Mouse (Mus musculus): ENCODE data around the gene Ugt1a7c. TPM values are rescaled to one million over a fixed set of nuclear protein-coding genes. Genes with fewer than 3 reads are reported as not detected.

Ugt1a7c gene
- polyA plus RNA-seq, 1 experiment from 2014 or later, result 0.39 TPM

- Histone ChIP-seq H3K9ac (ENCODE audit: low read depth, low read length) (no peak overlapping the region), H3K27me3 (ENCODE audit: control insufficient read depth, insufficient read depth, low read length) (no peaks in the 10 kb centered on the region), H3K9me3 (replicated peaks; ENCODE audit: control insufficient read depth, low read length) (peaks cover 49% of the 10 kb centered on the region), H3K4me2 (no peak overlapping the region), H3K4me3 (ENCODE audit: low read depth, low read length) (no peak overlapping the region), H3K27ac (ENCODE audit: low read depth, low read length) (no peak overlapping the region), H3K36me3 (ENCODE audit: control insufficient read depth, insufficient read depth, low read length) (peaks cover 38% of the 10 kb centered on the region), H3K4me1 (ENCODE audit: control insufficient read depth, insufficient read depth, low read length) (peaks cover 13% of the 10 kb centered on the region; the same call in 1 of the 2 replicates)
- WGBS (ENCODE audit: insufficient replicate concordance), result 66% methylated on average over 8 of the region's 8 CpGs
- ATAC-seq (replicated peaks; ENCODE audit: insufficient number of reproducible peaks, low FRiP score, low TSS enrichment), result peak; percentile 2; the same call in 1 of the 2 replicates
Measured at GRCm38 (mm10) chr1:88258881-88259642, 164.2 kb downstream of the Ugt1a7c start.

GRCm38 (mm10) chr1:88259643-88260024 lies 164.8 kb downstream of the Ugt1a7c start:
- no peak overlapping the region for H3K9ac ChIP-seq (ENCODE audit: low read depth, low read length)
- H3K9me3 ChIP-seq (replicated peaks; ENCODE audit: control insufficient read depth, low read length), result peaks cover 43% of the 10 kb centered on the region
- H3K27me3 ChIP-seq (ENCODE audit: control insufficient read depth, insufficient read depth, low read length), result no peaks in the 10 kb centered on the region
- no peak overlapping the region for H3K4me2 ChIP-seq
- no peak overlapping the region for H3K4me3 ChIP-seq (ENCODE audit: low read depth, low read length)
- H3K27ac ChIP-seq (ENCODE audit: low read depth, low read length), result no peak overlapping the region
- ATAC-seq (replicated peaks; ENCODE audit: insufficient number of reproducible peaks, low FRiP score, low TSS enrichment), result 0 out of 2 replicates have a peak, but pooled peaks have one; percentile 3
- peaks cover 13% of the 10 kb centered on the region; the same call in 1 of the 2 replicates for H3K4me1 ChIP-seq (ENCODE audit: control insufficient read depth, insufficient read depth, low read length)
- peaks cover 43% of the 10 kb centered on the region for H3K36me3 ChIP-seq (ENCODE audit: control insufficient read depth, insufficient read depth, low read length)
- WGBS (ENCODE audit: insufficient replicate concordance), result 72% methylated on average over 4 of the region's 4 CpGs

GRCm38 (mm10) chr1:88260114-88260513 lies 165.3 kb downstream of the Ugt1a7c start:
- no peak overlapping the region for H3K4me2 ChIP-seq
- H3K4me3 ChIP-seq (ENCODE audit: low read depth, low read length), result no peak overlapping the region
- H3K9me3 ChIP-seq (replicated peaks; ENCODE audit: control insufficient read depth, low read length), result peaks cover 39% of the 10 kb centered on the region
- 79% methylated on average over 6 of the region's 6 CpGs for WGBS (ENCODE audit: insufficient replicate concordance)
- ATAC-seq (replicated peaks; ENCODE audit: insufficient number of reproducible peaks, low FRiP score, low TSS enrichment), result 0 out of 2 replicates have a peak, but pooled peaks have one; percentile 1
- peaks cover 17% of the 10 kb centered on the region; the same call in 1 of the 2 replicates for H3K4me1 ChIP-seq (ENCODE audit: control insufficient read depth, insufficient read depth, low read length)
- no peaks in the 10 kb centered on the region for H3K27me3 ChIP-seq (ENCODE audit: control insufficient read depth, insufficient read depth, low read length)
- H3K36me3 ChIP-seq (ENCODE audit: control insufficient read depth, insufficient read depth, low read length), result peaks cover 48% of the 10 kb centered on the region
- no peak overlapping the region for H3K9ac ChIP-seq (ENCODE audit: low read depth, low read length)
- no peak overlapping the region for H3K27ac ChIP-seq (ENCODE audit: low read depth, low read length)

- H3K4me1 ChIP-seq (ENCODE audit: control insufficient read depth, insufficient read depth, low read length), result peaks cover 21% of the 10 kb centered on the region
- H3K9me3 ChIP-seq (replicated peaks; ENCODE audit: control insufficient read depth, low read length), result peaks cover 37% of the 10 kb centered on the region
- 80% methylated on average over 10 of the region's 10 CpGs for WGBS (ENCODE audit: insufficient replicate concordance)
Measured at GRCm38 (mm10) chr1:88260604-88261377, 165.9 kb downstream of the Ugt1a7c start.

GRCm38 (mm10) chr1:88261706-88262105 lies 166.8 kb downstream of the Ugt1a7c start:
- no peak overlapping the region for H3K27ac ChIP-seq (ENCODE audit: low read depth, low read length)
- no peak for ATAC-seq (replicated peaks; ENCODE audit: insufficient number of reproducible peaks, low FRiP score, low TSS enrichment)
- H3K4me1 ChIP-seq (ENCODE audit: control insufficient read depth, insufficient read depth, low read length), result peaks cover 21% of the 10 kb centered on the region
- H3K4me2 ChIP-seq, result no peak overlapping the region
- H3K9ac ChIP-seq (ENCODE audit: low read depth, low read length), result no peak overlapping the region
- H3K4me3 ChIP-seq (ENCODE audit: low read depth, low read length), result no peak overlapping the region
- no peaks in the 10 kb centered on the region for H3K27me3 ChIP-seq (ENCODE audit: control insufficient read depth, insufficient read depth, low read length)
- H3K9me3 ChIP-seq (replicated peaks; ENCODE audit: control insufficient read depth, low read length), result peaks cover 28% of the 10 kb centered on the region
- 82% methylated on average over 7 of the region's 7 CpGs for WGBS (ENCODE audit: insufficient replicate concordance)
- H3K36me3 ChIP-seq (ENCODE audit: control insufficient read depth, insufficient read depth, low read length), result peaks cover 64% of the 10 kb centered on the region

More at GRCm38 (mm10) chr1:88260604-88261377, 165.9 kb downstream of the Ugt1a7c start:
- no peak overlapping the region for H3K9ac ChIP-seq (ENCODE audit: low read depth, low read length)
- H3K36me3 ChIP-seq (ENCODE audit: control insufficient read depth, insufficient read depth, low read length), result peaks cover 55% of the 10 kb centered on the region
- no peak overlapping the region for H3K4me2 ChIP-seq
- ATAC-seq (replicated peaks; ENCODE audit: insufficient number of reproducible peaks, low FRiP score, low TSS enrichment), result no peak
- H3K27me3 ChIP-seq (ENCODE audit: control insufficient read depth, insufficient read depth, low read length), result no peaks in the 10 kb centered on the region
- H3K27ac ChIP-seq (ENCODE audit: low read depth, low read length), result no peak overlapping the region
- H3K4me3 ChIP-seq (ENCODE audit: low read depth, low read length), result no peak overlapping the region

GRCm38 (mm10) chr1:88262255-88262654 lies 167.4 kb downstream of the Ugt1a7c start:
- ATAC-seq (replicated peaks; ENCODE audit: insufficient number of reproducible peaks, low FRiP score, low TSS enrichment), result no peak; the same call in 1 of the 2 replicates
- Histone ChIP-seq H3K9me3 (replicated peaks; ENCODE audit: control insufficient read depth, low read length) (peaks cover 22% of the 10 kb centered on the region), H3K4me3 (ENCODE audit: low read depth, low read length) (no peak overlapping the region), H3K4me1 (ENCODE audit: control insufficient read depth, insufficient read depth, low read length) (peaks cover 21% of the 10 kb centered on the region), H3K36me3 (ENCODE audit: control insufficient read depth, insufficient read depth, low read length) (peaks cover 70% of the 10 kb centered on the region), H3K4me2 (no peak overlapping the region), H3K27ac (ENCODE audit: low read depth, low read length) (no peak overlapping the region), H3K27me3 (ENCODE audit: control insufficient read depth, insufficient read depth, low read length) (no peaks in the 10 kb centered on the region), H3K9ac (ENCODE audit: low read depth, low read length) (no peak overlapping the region)
- 85% methylated on average over 4 of the region's 4 CpGs for WGBS (ENCODE audit: insufficient replicate concordance)

GRCm38 (mm10) chr1:88262961-88263360 lies 168.1 kb downstream of the Ugt1a7c start:
- Histone ChIP-seq H3K4me3 (ENCODE audit: low read depth, low read length) (no peak overlapping the region), H3K27ac (ENCODE audit: low read depth, low read length) (no peak overlapping the region), H3K27me3 (ENCODE audit: control insufficient read depth, insufficient read depth, low read length) (no peaks in the 10 kb centered on the region), H3K9ac (ENCODE audit: low read depth, low read length) (no peak overlapping the region), H3K4me1 (ENCODE audit: control insufficient read depth, insufficient read depth, low read length) (peaks cover 21% of the 10 kb centered on the region), H3K36me3 (ENCODE audit: control insufficient read depth, insufficient read depth, low read length) (peaks cover 77% of the 10 kb centered on the region), H3K9me3 (replicated peaks; ENCODE audit: control insufficient read depth, low read length) (peaks cover 15% of the 10 kb centered on the region), H3K4me2 (no peak overlapping the region)
- WGBS (ENCODE audit: insufficient replicate concordance), result 75% methylated on average over 6 of the region's 6 CpGs
- ATAC-seq (replicated peaks; ENCODE audit: insufficient number of reproducible peaks, low FRiP score, low TSS enrichment), result no peak

- WGBS (ENCODE audit: insufficient replicate concordance), result 90% methylated on average over 5 of the region's 5 CpGs
- Histone ChIP-seq H3K4me3 (ENCODE audit: low read depth, low read length) (no peak overlapping the region), H3K9me3 (replicated peaks; ENCODE audit: control insufficient read depth, low read length) (peaks cover 14% of the 10 kb centered on the region; the same call in 1 of the 2 replicates), H3K9ac (ENCODE audit: low read depth, low read length) (no peak overlapping the region), H3K36me3 (ENCODE audit: control insufficient read depth, insufficient read depth, low read length) (peaks cover 85% of the 10 kb centered on the region), H3K4me2 (no peak overlapping the region), H3K27me3 (ENCODE audit: control insufficient read depth, insufficient read depth, low read length) (no peaks in the 10 kb centered on the region), H3K27ac (ENCODE audit: low read depth, low read length) (no peak overlapping the region), H3K4me1 (ENCODE audit: control insufficient read depth, insufficient read depth, low read length) (peaks cover 21% of the 10 kb centered on the region)
- no peak for ATAC-seq (replicated peaks; ENCODE audit: insufficient number of reproducible peaks, low FRiP score, low TSS enrichment)
Measured at GRCm38 (mm10) chr1:88263778-88264177, 168.9 kb downstream of the Ugt1a7c start.
